Mouse (Mus musculus) ovary, postnatal 10 days (tissue): ENCODE results near the gene Paqr7.
A peak's percentile ranks its signal among the peaks of the same experiment; 100 is the strongest.

Source experiments
- DNase-seq: peaks from one replicate; pipeline ENCODE4 v3.0.0; 2022; ENCODE audit warnings: low spot score

Paqr7 gene

GRCm38 (mm10) chr4:134496595-134497210 lies at the start of gene Paqr7:
Paqr7 (plus strand) TSS chr4:134496697.
- DNase-seq, result peak; percentile 54

GRCm38 (mm10) chr4:134447966-134448365 lies 48.5 kb upstream of the Paqr7 start:
- DNase-seq, result no peak

GRCm38 (mm10) chr4:134449595-134450391 lies 46.7 kb upstream of the Paqr7 start:
- no peak for DNase-seq

- no peak for DNase-seq
Measured at GRCm38 (mm10) chr4:134450392-134451195, 45.9 kb upstream of the Paqr7 start.

- no peak for DNase-seq
Measured at GRCm38 (mm10) chr4:134451484-134451883, 45.0 kb upstream of the Paqr7 start.

GRCm38 (mm10) chr4:134453619-134454400 lies 42.7 kb upstream of the Paqr7 start:
- no peak for DNase-seq

DNA sequence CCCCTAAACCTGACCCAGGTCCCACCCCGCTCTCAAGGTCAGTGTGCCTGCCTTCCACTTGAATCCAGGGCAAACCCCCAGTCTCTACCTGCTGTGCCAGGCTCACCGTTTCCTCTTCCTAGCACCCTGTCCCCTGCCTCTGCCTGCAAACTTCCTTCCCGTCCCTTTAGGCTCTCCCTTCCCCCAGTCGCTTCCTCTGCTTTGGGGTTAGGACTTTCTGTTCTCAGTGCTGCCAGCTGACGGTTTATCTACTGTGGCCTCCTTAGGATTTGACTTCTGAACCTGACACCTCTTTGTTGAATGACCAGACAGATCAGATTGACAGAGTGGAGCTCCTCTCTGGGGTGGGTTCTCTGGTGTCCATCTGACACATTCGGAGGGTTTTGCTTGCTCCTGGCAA lies 41.2 kb upstream of the Paqr7 start:
- no peak for DNase-seq

DNA sequence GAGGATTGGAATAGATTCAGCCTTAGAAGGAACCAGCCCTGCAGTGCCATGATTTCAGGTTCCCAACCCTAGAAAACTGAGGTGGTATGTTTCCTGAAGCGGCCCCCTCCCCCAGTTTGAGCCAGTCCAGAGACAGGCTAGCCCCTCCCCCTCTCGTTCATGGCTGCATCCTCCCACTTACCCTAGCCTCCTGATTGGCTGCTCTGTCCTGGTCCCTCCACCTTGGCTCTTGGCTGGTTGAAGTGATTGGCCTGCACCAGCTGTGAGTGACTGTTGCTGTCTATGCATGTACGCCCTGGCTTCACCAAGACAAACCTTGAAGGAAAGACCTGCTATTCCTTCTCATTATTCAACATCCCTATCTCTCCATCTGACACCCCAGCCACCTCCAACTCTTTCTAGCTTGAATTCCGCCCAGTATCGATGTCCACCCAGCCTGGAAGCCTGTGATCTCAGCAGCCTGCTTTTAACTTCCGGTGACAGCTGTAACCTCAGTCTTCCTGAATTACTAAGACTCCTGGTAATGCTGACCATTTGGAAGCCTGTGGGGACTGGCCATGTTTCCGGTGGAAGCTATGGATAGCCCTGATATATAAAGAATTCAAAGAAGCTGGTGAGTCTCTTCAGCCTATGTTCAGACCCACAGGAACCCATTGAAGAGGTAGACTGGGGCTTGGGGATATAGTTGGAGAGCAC lies 39.2 kb upstream of the Paqr7 start:
- DNase-seq, result no peak

DNA sequence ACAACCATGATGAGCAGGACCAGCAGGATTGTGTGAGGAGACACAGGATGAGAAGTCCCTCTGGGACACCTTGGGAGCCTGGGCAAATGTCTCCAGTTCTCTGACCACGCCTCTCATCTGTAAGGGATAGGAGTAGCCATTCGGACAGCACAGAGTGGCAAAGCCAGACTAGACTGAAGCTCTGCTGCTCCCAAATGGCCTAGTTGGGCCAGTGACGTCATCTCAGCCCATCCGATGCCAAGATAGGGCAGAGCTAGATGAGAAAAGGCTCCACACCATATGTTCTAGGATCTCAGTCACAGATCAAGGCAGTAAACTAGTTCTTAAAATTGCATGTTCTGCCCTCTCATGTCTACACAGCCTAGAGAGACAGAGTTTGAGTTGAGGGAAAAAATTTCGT lies 37.6 kb upstream of the Paqr7 start:
- no peak for DNase-seq

DNA sequence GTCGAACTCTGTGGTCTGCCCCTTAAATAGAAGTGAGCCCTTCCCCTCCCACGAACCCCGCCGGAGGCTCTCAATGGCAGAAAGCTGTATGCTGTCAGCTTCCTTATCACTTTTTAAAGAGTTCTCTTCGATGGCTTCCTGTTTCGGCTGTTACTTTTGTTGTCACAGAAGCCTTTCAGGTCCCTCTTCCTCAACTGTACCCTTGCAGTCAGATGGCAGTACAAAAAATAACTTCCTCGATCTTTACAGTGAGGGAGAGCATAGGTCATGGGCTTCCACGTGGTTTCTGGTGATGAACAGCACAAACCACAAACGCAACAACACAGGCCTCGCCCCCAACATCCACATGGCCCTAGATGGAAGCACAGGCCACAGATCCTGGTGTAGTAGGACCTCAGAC lies 36.2 kb upstream of the Paqr7 start:
- no peak for DNase-seq

GRCm38 (mm10) chr4:134461252-134461651 lies 35.2 kb upstream of the Paqr7 start:
- DNase-seq, result no peak

DNA sequence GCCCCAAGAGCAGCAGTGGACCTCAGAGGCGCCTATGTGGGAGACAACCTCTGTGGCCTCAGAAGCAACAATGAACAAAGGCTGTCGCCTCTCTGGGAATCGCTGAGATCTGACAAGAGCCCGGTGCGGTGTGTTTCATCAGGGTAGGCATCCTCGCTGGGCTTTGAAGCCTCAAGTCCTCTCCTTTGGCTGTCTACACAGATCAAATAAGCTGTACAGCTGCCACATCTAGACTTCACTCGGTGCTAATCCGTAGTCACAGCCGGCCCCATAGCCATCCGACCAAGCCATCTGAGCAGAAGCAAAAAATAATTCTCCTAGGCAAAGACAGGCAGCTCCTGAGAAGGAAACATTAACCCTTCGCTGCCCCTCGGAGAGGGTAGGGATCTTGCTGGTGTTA lies 30.7 kb upstream of the Paqr7 start:
- no peak for DNase-seq

DNA sequence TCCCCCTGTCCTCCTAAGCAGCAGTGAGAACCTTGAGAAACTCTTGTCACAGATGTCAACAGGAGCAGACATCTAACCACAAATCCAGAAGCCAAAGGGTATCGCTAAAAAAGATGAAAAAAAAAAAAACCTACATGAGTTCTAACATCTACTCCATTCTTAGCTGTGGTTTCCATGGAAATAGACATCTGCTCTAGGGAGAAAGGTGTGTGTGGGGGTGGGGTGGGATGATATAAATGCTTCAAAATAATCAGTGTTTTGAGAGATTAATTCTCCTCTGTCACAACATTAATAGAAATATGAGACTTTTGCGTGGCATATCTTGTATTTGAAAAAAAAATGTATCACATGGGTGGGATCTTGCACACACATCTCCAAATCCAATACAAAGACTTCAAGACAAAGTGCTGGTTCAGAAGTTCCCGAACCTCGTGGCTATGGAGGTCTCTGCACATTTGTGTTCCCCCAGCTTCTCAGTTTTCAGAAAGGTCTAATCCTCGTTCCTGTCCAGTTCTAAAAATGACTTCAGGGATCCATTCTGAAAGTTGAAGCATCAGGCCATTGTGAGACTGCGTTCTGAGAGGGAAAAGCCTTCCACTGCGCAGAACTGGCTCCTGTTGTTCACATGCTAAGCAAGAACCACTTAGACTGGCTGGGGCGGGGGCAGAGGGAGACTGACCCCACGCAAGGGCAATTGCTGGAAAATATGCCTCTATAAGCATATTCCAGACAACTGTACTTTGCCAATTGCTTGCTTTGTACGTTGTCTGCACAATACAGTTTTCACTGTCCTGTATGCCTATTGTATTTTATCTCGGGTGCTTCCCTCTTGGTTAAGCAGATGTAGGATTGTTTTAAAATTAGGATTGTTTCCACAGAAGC lies 29.9 kb upstream of the Paqr7 start:
- DNase-seq, result no peak

GRCm38 (mm10) chr4:134467435-134468214 lies 28.9 kb upstream of the Paqr7 start:
- no peak for DNase-seq

GRCm38 (mm10) chr4:134468215-134468575 lies 28.3 kb upstream of the Paqr7 start, which contains the start of gene Stmn1:
Stmn1 (plus strand) TSS chr4:134468320.
- peak; percentile 83 for DNase-seq

GRCm38 (mm10) chr4:134468578-134469266 lies 27.8 kb upstream of the Paqr7 start:
- DNase-seq, result peak; percentile 85

DNA sequence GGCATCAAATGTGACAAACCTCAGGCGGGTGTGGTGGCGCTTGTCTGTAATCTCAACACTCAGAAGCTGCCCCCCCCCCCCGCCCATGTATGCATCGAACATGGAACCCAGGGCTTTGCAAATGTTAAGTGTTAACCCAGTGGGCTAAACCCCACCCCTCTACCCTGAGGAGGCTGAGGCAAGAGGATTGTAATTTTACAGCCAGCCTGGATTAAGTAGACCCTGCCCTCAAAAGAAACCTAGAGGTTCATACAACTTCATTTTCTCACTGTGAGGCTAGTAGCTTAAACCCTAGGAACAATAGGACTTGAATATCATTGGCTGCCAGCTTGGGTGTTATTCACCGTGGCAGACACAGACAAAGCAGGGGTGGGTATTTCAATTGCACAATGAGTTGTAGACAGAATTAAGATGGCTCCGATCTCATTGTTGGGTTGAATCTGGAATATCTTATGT lies 27.1 kb upstream of the Paqr7 start:
- DNase-seq, result no peak

DNA sequence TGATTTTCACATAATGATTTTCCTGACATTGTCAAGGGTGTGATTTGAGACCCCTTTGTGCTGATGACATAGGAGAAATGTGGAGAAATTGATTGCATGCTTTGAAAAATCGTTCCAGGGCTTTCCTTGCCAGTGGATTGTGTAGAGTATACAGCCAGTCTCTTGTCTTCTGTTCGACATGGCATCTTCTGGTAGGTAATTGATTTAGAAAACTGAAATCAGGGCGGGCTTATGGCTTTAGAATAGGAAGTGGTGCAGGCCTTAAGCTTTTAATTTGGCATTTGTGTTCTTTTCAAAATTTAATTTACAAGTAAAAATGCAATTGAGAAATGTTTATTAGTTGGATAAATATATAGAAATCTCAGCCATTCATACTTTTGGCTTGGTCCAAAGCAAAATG lies 26.5 kb upstream of the Paqr7 start:
- no peak for DNase-seq

DNA sequence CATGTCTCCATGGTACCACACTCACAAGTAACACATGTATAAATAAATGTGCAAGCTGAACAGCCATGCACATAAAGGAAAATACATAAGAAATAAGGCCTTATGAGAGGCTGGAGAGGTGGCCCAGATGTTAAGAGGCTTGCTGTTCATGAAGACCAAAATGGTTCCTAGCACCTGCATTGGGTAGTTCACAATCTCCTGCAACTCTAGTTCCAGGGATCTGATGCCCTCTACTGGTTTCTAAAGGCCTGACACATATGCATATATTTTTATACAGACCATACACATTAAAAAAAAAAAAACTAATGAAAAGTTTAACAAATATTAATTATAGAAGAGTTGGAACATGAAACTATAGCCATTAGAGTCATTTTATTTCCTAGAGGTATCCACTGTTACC lies 25.0 kb upstream of the Paqr7 start:
- DNase-seq, result no peak
